Mouse (Mus musculus): ENCODE data around the gene Ces2f.
"Not testable (repeated sequence)": the region's sequence is repeated elsewhere in the genome, so short reads cannot be mapped to it uniquely, and the experiment has no call there.

Gene Ces2f

GRCm38 (mm10) chr8:104947056-104947455, at the start of gene Ces2f:
Gene Ces2f, plus strand, starts transcription at chr8:104947356.
- DNase-seq (ENCODE audit: low read depth, low spot score): no peak

- peak; percentile 27 for DNase-seq (ENCODE audit: low read depth, low spot score)
Measured at GRCm38 (mm10) chr8:104901746-104902145, 45.4 kb upstream of the Ces2f start.

GRCm38 (mm10) chr8:104907111-104907510, 40.0 kb upstream of the Ces2f start:
- no peak for DNase-seq (ENCODE audit: low read depth, low spot score)

- not testable (repeated sequence) for DNase-seq (ENCODE audit: low read depth, low spot score)
Measured at GRCm38 (mm10) chr8:104909021-104909420, 38.1 kb upstream of the Ces2f start.

GRCm38 (mm10) chr8:104909651-104910050, 37.5 kb upstream of the Ces2f start:
- not testable (repeated sequence) for DNase-seq (ENCODE audit: low read depth, low spot score)

GRCm38 (mm10) chr8:104925972-104926596, 21.1 kb upstream of the Ces2f start, which contains the start of gene Ces2e:
Gene Ces2e, plus strand, starts transcription at chr8:104926260.
- DNase-seq (ENCODE audit: low read depth, low spot score): no peak

- DNase-seq (ENCODE audit: low read depth, low spot score): no peak
Measured at GRCm38 (mm10) chr8:104927301-104927700, 19.9 kb upstream of the Ces2f start.

- no peak for DNase-seq (ENCODE audit: low read depth, low spot score)
Measured at GRCm38 (mm10) chr8:104944665-104945064, 2.5 kb upstream of the Ces2f start.

- DNase-seq (ENCODE audit: low read depth, low spot score): no peak
Measured at GRCm38 (mm10) chr8:104949031-104949430, 1.9 kb downstream of the Ces2f start.

- peak; percentile 32 for DNase-seq (ENCODE audit: low read depth, low spot score)
Measured at GRCm38 (mm10) chr8:104961537-104961961, 14.4 kb downstream of the Ces2f start, which contains the start of gene Ces2g. Gene Ces2g, plus strand, starts transcription at chr8:104961718.

- DNase-seq (ENCODE audit: low read depth, low spot score): no peak
Measured at GRCm38 (mm10) chr8:104962229-104962901, 15.2 kb downstream of the Ces2f start.

GRCm38 (mm10) chr8:104963375-104963894, 16.3 kb downstream of the Ces2f start:
- no peak for DNase-seq (ENCODE audit: low read depth, low spot score)

- DNase-seq (ENCODE audit: low read depth, low spot score): no peak
Measured at GRCm38 (mm10) chr8:104984126-104984525, 37.0 kb downstream of the Ces2f start.

GRCm38 (mm10) chr8:104984942-104985341, 37.8 kb downstream of the Ces2f start:
- no peak for DNase-seq (ENCODE audit: low read depth, low spot score)

GRCm38 (mm10) chr8:104998191-104998590, 51.0 kb downstream of the Ces2f start:
- no peak for DNase-seq (ENCODE audit: low read depth, low spot score)

- no peak for DNase-seq (ENCODE audit: low read depth, low spot score)
Measured at GRCm38 (mm10) chr8:104999183-104999582, 52.0 kb downstream of the Ces2f start.

GRCm38 (mm10) chr8:105000586-105000985, 53.4 kb downstream of the Ces2f start, which contains the start of gene Ces2h:
Gene Ces2h, plus strand, starts transcription at chr8:105000853.
- no peak for DNase-seq (ENCODE audit: low read depth, low spot score)
